Mouse (Mus musculus) forebrain, postnatal 0 days (tissue): ENCODE measurements at regions not wholly inside any gene's neighbourhood (a gene's known extent, or its start where the extent isn't known, plus 50 kb on each side); places are given as distances from the start of the nearest gene placed in this dataset.
A peak's percentile ranks its signal among the peaks of the same experiment; 100 is the strongest.

ENCODE experiments used
- ATAC-seq: fragments of 200-750 bp; cut with Nextera tagmentation; 2 replicates; pipeline ENCODE4 v1.8.0; 2017; ENCODE audit warnings: mild to moderate bottlenecking, moderate library complexity
- DNase-seq: peaks from one replicate; pipeline ENCODE4 v3.0.0-alpha.2; 2015
- H3K27ac ChIP-seq: fragments of 300-500 bp; sonication (generic); 2 replicates; pipeline ENCODE4 v1.5.1; 2014; ENCODE audit warnings: low read depth, mild to moderate bottlenecking, antibody characterized with exemption, low read length, moderate library complexity, mixed read lengths
- H3K27me3 ChIP-seq: fragments of 300-500 bp; sonication (generic); 2 replicates; pipeline ENCODE4 v1.6.1; 2014; ENCODE audit warnings: mild to moderate bottlenecking, low read length, mixed read lengths; ENCODE audit not compliant: insufficient read depth
- H3K36me3 ChIP-seq: fragments of 300-500 bp; sonication (generic); 2 replicates; pipeline ENCODE4 v1.6.1; 2014; ENCODE audit warnings: mild to moderate bottlenecking, moderate library complexity; ENCODE audit not compliant: insufficient read depth
- H3K4me1 ChIP-seq: fragments of 300-500 bp; sonication (generic); 2 replicates; pipeline ENCODE4 v1.6.1; 2014; ENCODE audit warnings: antibody characterized with exemption; ENCODE audit not compliant: insufficient read depth
- H3K4me2 ChIP-seq: fragments of 300-500 bp; sonication (generic); 2 replicates; pipeline ENCODE4 v1.6.1; 2014; ENCODE audit warnings: low read depth, mild to moderate bottlenecking, moderate library complexity
- H3K4me3 ChIP-seq: fragments of 300-500 bp; sonication (generic); 2 replicates; pipeline ENCODE4 v1.5.1; 2014; ENCODE audit warnings: low read depth, low read length, mixed read lengths
- H3K9ac ChIP-seq: fragments of 300-500 bp; sonication (generic); 2 replicates; pipeline ENCODE4 v1.6.1; 2014; ENCODE audit warnings: mild to moderate bottlenecking
- H3K9me3 ChIP-seq: fragments of 300-500 bp; sonication (generic); 2 replicates; pipeline ENCODE4 v1.6.1; 2016; ENCODE audit warnings: low read length
- CTCF ChIP-seq: sonication (generic); IDR thresholded peaks from 2 replicates; pipeline ENCODE4 v1.5.1; 2016; ENCODE audit warnings: antibody characterized with exemption, control low read depth, low read depth
- WGBS: fragments of 180-500 bp; shearing (Covaris S2); extraction: QIAGEN DNeasy Blood & Tissue Kit; methylation state at CpG from one replicate; pipeline ENCODE4 v1.1.7; 2014; 5-methylcytosine and 5-hydroxymethylcytosine counted together

DNA sequence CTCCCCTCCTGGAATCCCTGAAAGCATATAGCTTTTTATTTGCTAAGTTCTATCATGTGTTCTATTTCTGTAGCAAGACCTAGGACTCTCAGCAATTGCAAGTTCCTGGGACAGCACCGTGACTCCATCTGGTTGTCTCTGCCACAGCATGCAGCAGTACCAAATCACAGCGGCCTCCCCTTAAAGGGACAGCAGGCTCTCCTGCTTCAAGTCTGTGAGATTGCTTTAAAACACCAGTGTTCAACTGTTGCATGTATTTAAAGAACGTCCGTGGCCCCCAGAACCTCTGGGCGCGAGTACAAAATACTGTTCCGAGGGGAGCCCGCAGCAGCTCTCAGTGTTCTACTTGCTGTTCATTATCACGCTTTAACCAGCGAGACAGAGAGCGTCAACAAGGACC, 346.0 kb upstream of the Jarid2 start:
- DNase-seq (no peak), ATAC-seq (peak; percentile 36; the same call in 1 of the 2 replicates)
- WGBS, result 51% methylated on average over 11 of the region's 11 CpGs
- Histone ChIP-seq H3K4me1 (no peaks in the 10 kb centered on the region; the same call in 1 of the 2 replicates), H3K36me3 (no peaks in the 10 kb centered on the region), H3K4me2 (no peak overlapping the region), H3K4me3 (no peak overlapping the region), H3K9ac (no peak overlapping the region), H3K27ac (no peak overlapping the region), H3K27me3 (no peaks in the 10 kb centered on the region), H3K9me3 (no peaks in the 10 kb centered on the region)
- TF ChIP-seq CTCF, result no peak

DNA sequence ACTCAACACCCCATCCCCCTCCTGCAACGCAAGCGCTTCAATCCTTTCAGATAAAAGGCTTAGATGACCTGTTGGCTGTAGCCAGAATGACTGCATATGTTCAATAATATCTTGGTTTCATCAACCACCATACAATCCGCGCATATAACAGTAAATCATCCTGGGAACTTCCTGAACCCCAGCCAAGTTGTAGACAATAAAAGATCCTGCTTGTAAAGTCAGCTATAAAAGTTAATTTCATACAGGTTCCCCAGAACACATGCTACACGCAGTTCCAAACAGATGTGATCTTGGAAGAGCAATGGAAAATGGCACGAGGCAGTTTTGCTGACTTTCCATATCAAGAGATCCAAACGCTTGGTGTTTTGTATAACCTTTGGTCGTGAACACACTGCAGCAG, 342.5 kb upstream of the Jarid2 start:
- Histone ChIP-seq H3K27me3 (no peaks in the 10 kb centered on the region), H3K27ac (no peak overlapping the region), H3K4me2 (no peak overlapping the region), H3K4me3 (no peak overlapping the region), H3K36me3 (no peaks in the 10 kb centered on the region), H3K9ac (no peak overlapping the region), H3K4me1 (no peaks in the 10 kb centered on the region; the same call in 1 of the 2 replicates), H3K9me3 (no peaks in the 10 kb centered on the region)
- ATAC-seq (no peak), DNase-seq (no peak)
- no peak for TF ChIP-seq CTCF
- 90% methylated on average over 8 of the region's 8 CpGs for WGBS

GRCm38 (mm10) chr13:44389696-44390095, 339.6 kb upstream of the Jarid2 start:
- Histone ChIP-seq H3K36me3 (no peaks in the 10 kb centered on the region), H3K4me3 (no peak overlapping the region), H3K4me2 (no peak overlapping the region), H3K9me3 (no peaks in the 10 kb centered on the region), H3K4me1 (no peaks in the 10 kb centered on the region), H3K27me3 (no peaks in the 10 kb centered on the region), H3K9ac (no peak overlapping the region), H3K27ac (no peak overlapping the region)
- WGBS, result 85% methylated on average over 5 of the region's 5 CpGs
- DNase-seq (no peak), ATAC-seq (no peak)
- TF ChIP-seq CTCF, result no peak

GRCm38 (mm10) chr13:44390666-44391390, 338.4 kb upstream of the Jarid2 start:
- TF ChIP-seq CTCF, result no peak
- no peak overlapping the region for H3K4me3 ChIP-seq
- no peaks in the 10 kb centered on the region for H3K4me1 ChIP-seq
- no peaks in the 10 kb centered on the region for H3K36me3 ChIP-seq
- 85% methylated on average over 9 of the region's 9 CpGs for WGBS
- ATAC-seq (no peak), DNase-seq (no peak)
- H3K9me3 ChIP-seq, result no peaks in the 10 kb centered on the region
- no peak overlapping the region for H3K27ac ChIP-seq
- no peak overlapping the region for H3K9ac ChIP-seq
- H3K27me3 ChIP-seq, result no peaks in the 10 kb centered on the region
- H3K4me2 ChIP-seq, result no peak overlapping the region

DNA sequence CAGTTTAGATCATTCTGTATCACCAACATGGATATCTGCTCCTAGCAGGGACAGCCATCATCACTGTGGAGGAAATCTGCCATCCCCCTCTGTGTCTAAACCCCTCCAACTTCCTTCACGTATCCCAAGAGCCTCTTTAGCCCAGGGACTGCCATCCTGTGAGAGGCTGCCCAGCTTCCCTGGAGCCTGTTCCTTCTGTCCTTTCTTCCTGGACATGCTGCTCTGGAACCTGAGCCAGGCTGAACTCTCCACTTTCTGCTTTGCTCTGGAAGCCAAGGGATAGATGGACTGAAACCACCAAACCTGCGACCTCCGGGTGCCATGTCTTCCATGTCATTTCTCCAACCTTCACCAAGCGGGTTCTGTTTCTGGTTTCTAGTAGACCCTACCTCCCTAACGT, 335.3 kb upstream of the Jarid2 start:
- no peak overlapping the region for H3K9ac ChIP-seq
- no peak overlapping the region for H3K27ac ChIP-seq
- no peak for DNase-seq
- 93% methylated on average over 5 of the region's 5 CpGs for WGBS
- no peak overlapping the region for H3K4me3 ChIP-seq
- H3K4me2 ChIP-seq, result no peak overlapping the region
- TF ChIP-seq CTCF, result no peak
- no peak for ATAC-seq
- H3K4me1 ChIP-seq, result no peaks in the 10 kb centered on the region
- no peaks in the 10 kb centered on the region for H3K9me3 ChIP-seq
- no peaks in the 10 kb centered on the region for H3K27me3 ChIP-seq
- H3K36me3 ChIP-seq, result no peaks in the 10 kb centered on the region

DNA sequence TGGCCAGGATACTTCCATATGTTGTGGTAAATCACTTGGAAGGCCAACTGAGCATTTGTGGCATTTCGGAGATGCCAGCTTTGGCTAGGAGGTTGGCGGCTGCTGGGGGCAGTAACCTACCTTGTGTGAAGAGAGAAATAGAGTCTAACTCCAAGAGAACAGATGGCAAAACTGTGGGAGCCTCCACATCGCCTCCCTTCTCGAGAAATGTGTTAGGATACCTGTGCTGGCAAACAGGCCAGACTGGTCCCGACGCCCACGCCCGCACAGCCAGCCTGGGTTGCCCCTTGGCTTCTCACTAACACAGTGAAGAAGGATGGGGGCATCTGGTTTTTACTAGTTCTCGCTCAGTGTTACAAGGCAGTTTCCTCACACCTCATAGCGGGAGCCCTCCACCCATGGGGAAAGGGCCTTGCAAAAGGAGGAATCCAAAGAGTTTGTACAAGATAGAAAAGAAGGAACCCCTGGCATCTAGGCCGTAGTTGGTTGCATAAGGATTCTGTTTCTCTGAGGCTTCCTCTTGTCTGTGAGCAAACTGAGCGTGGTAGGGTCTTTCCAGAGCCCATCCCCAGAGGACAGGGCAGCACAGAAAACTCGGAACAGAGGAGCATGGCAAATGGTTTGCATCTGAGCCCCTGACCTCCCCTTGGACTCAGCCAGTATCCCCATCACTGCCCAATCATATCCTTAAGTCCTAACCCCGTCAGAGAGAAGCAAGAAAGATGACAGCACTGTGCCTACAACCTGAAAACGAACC, 330.5 kb upstream of the Jarid2 start:
- TF ChIP-seq CTCF, result no peak
- Histone ChIP-seq H3K4me1 (no peaks in the 10 kb centered on the region), H3K9me3 (no peaks in the 10 kb centered on the region), H3K36me3 (no peaks in the 10 kb centered on the region), H3K4me3 (no peak overlapping the region), H3K27me3 (no peaks in the 10 kb centered on the region), H3K4me2 (no peak overlapping the region), H3K27ac (no peak overlapping the region), H3K9ac (no peak overlapping the region)
- 80% methylated on average over 15 of the region's 15 CpGs for WGBS
- DNase-seq (no peak), ATAC-seq (no peak)

DNA sequence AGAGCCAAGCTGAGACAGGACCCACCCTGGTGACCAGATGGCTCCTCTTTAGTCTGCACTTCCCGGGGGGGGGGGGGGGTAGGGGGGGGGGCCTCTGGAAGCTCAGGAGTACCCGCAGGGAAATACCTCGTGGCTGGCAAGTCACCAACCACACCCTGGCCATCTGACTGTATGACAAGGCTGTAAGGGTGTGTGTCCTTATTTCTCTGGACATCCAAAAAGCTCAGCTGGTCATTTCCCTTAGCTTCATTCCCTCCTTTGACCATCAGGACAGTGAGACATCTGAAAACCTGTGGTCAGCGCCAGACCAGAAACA, 329.9 kb upstream of the Jarid2 start:
- no peak for ATAC-seq
- no peaks in the 10 kb centered on the region for H3K4me1 ChIP-seq
- H3K27ac ChIP-seq, result no peak overlapping the region
- H3K27me3 ChIP-seq, result no peaks in the 10 kb centered on the region
- TF ChIP-seq CTCF, result no peak
- WGBS, result 68% methylated on average over 4 of the region's 4 CpGs
- no peak for DNase-seq
- H3K4me3 ChIP-seq, result no peak overlapping the region
- no peaks in the 10 kb centered on the region for H3K36me3 ChIP-seq
- H3K9ac ChIP-seq, result no peak overlapping the region
- no peaks in the 10 kb centered on the region for H3K9me3 ChIP-seq
- H3K4me2 ChIP-seq, result no peak overlapping the region
